38 mouse cellular contexts compared by ENCODE assay signal in genomic region chr11:67114261-67114660, GRCm38 (mm10). TPM values are rescaled to one million over a fixed set of nuclear protein-coding genes. Genes with fewer than 3 reads are reported as not detected.
"Had no signal": no experiment of that assay in that cellular context is flagged by ENCODE, and none has a peak within 500 bp of the region (broad histone marks: within the 10 kb centered on the region; RNA-seq: fewer than 3 reads in every experiment).

No protein-coding gene starts in this region.

- H3K4me3 ChIP-seq: heart, embryonic 12.5 days; heart, embryonic 13.5 days; heart, embryonic 15.5 days; hindbrain, embryonic 10.5 days; hindbrain, embryonic 12.5 days; hindbrain, embryonic 13.5 days; hindbrain, embryonic 15.5 days; intestine, embryonic 15.5 days; kidney, embryonic 15.5 days; layer of hippocampus, adult 2 months; left cerebral cortex, adult 2 months had no signal

- H3K4me2 ChIP-seq: heart, embryonic 12.5 days; heart, embryonic 13.5 days; heart, embryonic 15.5 days; hindbrain, embryonic 12.5 days; hindbrain, embryonic 13.5 days; hindbrain, embryonic 14.5 days; hindbrain, embryonic 15.5 days; intestine, embryonic 15.5 days; kidney, embryonic 15.5 days had no signal

- H3K9ac ChIP-seq: heart, embryonic 12.5 days; heart, embryonic 13.5 days; heart, embryonic 15.5 days; hindbrain, embryonic 12.5 days; hindbrain, embryonic 13.5 days; hindbrain, embryonic 14.5 days; hindbrain, embryonic 15.5 days; intestine, embryonic 15.5 days; kidney, embryonic 15.5 days had no signal

- H3K9me3 ChIP-seq: heart, embryonic 12.5 days; heart, embryonic 13.5 days; heart, embryonic 15.5 days; hindbrain, embryonic 10.5 days; hindbrain, embryonic 12.5 days; hindbrain, embryonic 13.5 days; hindbrain, embryonic 15.5 days; intestine, embryonic 15.5 days; kidney, embryonic 15.5 days had no signal

- H3K4me1 ChIP-seq: heart, embryonic 12.5 days; heart, embryonic 13.5 days; heart, embryonic 15.5 days; hindbrain, embryonic 12.5 days; hindbrain, embryonic 13.5 days; intestine, embryonic 15.5 days; kidney, embryonic 15.5 days had no signal

- H3K27me3 ChIP-seq: heart, embryonic 12.5 days; hindbrain, embryonic 12.5 days; hindbrain, embryonic 15.5 days; intestine, embryonic 15.5 days had no signal

- H3K36me3 ChIP-seq: heart, embryonic 12.5 days; heart, embryonic 13.5 days; heart, embryonic 15.5 days; hindbrain, embryonic 10.5 days; hindbrain, embryonic 12.5 days; hindbrain, embryonic 13.5 days; hindbrain, embryonic 15.5 days; intestine, embryonic 15.5 days; kidney, embryonic 15.5 days had no signal

- DNase-seq: heart, postnatal 10 days; heart, postnatal 14 days; heart, postnatal 4 days; kidney, adult 11 months; kidney, adult 18-20 months; kidney, adult 2 months; kidney, adult 8-10 months; kidney, adult 9 months; kidney, postnatal 10 days; kidney, postnatal 14 days; kidney, postnatal 25 days; kidney, postnatal 36 days; kidney, postnatal 4 days; layer of hippocampus, adult 9-11 months; layer of hippocampus, postnatal 36 days had no signal

- H3K27ac ChIP-seq: heart, embryonic 13.5 days; heart, embryonic 15.5 days; hindbrain, embryonic 10.5 days; hindbrain, embryonic 12.5 days; hindbrain, embryonic 13.5 days; hindbrain, embryonic 14.5 days; hindbrain, embryonic 15.5 days; hindbrain, postnatal 0 days; intestine, embryonic 15.5 days; kidney, embryonic 15.5 days; kidney, postnatal 0 days; layer of hippocampus, adult 2 months; left cerebral cortex, adult 2 months had no signal

RNA-seq across cellular contexts. Expression of gene Myh3, which starts 36.2 kb away (rescaled TPM):
- total RNA-seq: heart, postnatal 14 days; heart, postnatal 25 days; hematopoietic stem cell, adult 5-6 weeks had no signal

RNA-seq across cellular contexts. Expression of gene Myh2, which starts 56.6 kb away (rescaled TPM):
- total RNA-seq: heart, postnatal 10 days; heart, postnatal 14 days; heart, postnatal 25 days; hematopoietic stem cell, adult 5-6 weeks had no signal
- polyA plus RNA-seq: heart, embryonic 12.5 days; heart, embryonic 13.5 days; heart, embryonic 14.5 days; heart, postnatal 0 days; hindbrain, embryonic 10.5 days; hindbrain, embryonic 11.5 days; hindbrain, embryonic 12.5 days; inflammation-experienced regulatory T-cells, adult 6 months; intestine, embryonic 15.5 days; kidney, embryonic 14.5 days; kidney, embryonic 15.5 days; kidney, embryonic 16.5 days; kidney, postnatal 0 days; large intestine, adult 2 months had no signal
